Mouse (Mus musculus) right cerebral cortex, adult 2 months (tissue): ENCODE data around the gene Pcbp2.

Experiments used
- DNase-seq, 2 experiments: peaks; one replicate each; pipeline ENCODE4 v3.0.0; 2021 to 2022; ENCODE audit warnings: low spot score in 2 of 2

Gene Pcbp2

GRCm38 (mm10) chr15:102526111-102527002 is 56.0 kb downstream of the Pcbp2 start:
- no peak for DNase-seq

- DNase-seq = no peak
Measured at GRCm38 (mm10) chr15:102527936-102528335, 57.6 kb downstream of the Pcbp2 start.

- DNase-seq = no peak
Measured at GRCm38 (mm10) chr15:102528396-102528795, 58.1 kb downstream of the Pcbp2 start.

- no peak for DNase-seq
Measured at GRCm38 (mm10) chr15:102530566-102530965, 60.2 kb downstream of the Pcbp2 start.

- no peak for DNase-seq
Measured at GRCm38 (mm10) chr15:102531586-102531985, 61.2 kb downstream of the Pcbp2 start.

GRCm38 (mm10) chr15:102532106-102532900 is 62.0 kb downstream of the Pcbp2 start:
- no peak for DNase-seq

GRCm38 (mm10) chr15:102533926-102534325 is 63.6 kb downstream of the Pcbp2 start:
- DNase-seq = no peak

GRCm38 (mm10) chr15:102544801-102545200 is 74.5 kb downstream of the Pcbp2 start:
- DNase-seq = no peak

- no peak for DNase-seq
Measured at GRCm38 (mm10) chr15:102546246-102546645, 75.9 kb downstream of the Pcbp2 start.

- DNase-seq = peak; percentile 90 to 92
Measured at GRCm38 (mm10) chr15:102546677-102547427, 76.5 kb downstream of the Pcbp2 start.

GRCm38 (mm10) chr15:102547478-102547877 is 77.1 kb downstream of the Pcbp2 start:
- no peak for DNase-seq
